Mouse (Mus musculus) G1E-ER4 (cell line): ENCODE results near the gene Pla2g6. TPM values are rescaled to one million over a fixed set of nuclear protein-coding genes. Genes with fewer than 3 reads are reported as not detected.

Experiments
- GATA1 ChIP-seq: IDR thresholded peaks from one replicate; pipeline ENCODE4 v1.8.0; 2012; ENCODE audit warnings: low read length, inconsistent platforms
- polyA plus RNA-seq: library from polyadenylated mRNA; stranded (reverse); fragments of >175 nt; gene quantifications from 2 replicates; pipeline ENCODE4 v1.2.3, GENCODE M21; 2012

Pla2g6 gene
- polyA plus RNA-seq: 25.1 and 27.0 TPM in 2 replicates

GRCm38 (mm10) chr15:79328058-79328938, at the start of gene Pla2g6:
Pla2g6 (minus strand) TSS chr15:79328390.
- no peak for TF ChIP-seq GATA1

GRCm38 (mm10) chr15:79377681-79378080, 49.5 kb upstream of the Pla2g6 start:
- no peak for TF ChIP-seq GATA1

DNA sequence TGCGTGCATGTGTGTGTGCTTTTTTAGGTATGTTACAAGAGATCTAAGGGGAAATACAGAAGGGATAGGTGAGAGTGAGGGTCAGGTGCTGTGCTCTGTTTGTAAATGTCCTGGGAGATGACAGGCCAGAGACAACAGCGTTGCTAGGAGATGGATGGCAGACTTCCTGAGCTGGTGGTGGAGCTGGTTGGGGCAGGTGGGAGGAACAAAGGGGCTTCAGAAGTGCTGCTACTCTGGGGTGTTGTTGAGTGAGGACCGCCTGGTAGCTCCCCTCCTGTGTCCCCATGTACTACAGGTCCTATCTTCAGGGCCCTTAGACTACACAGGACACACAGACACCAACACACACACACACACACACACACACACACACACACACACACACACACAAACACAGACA, 46.6 kb upstream of the Pla2g6 start:
- no peak for TF ChIP-seq GATA1

DNA sequence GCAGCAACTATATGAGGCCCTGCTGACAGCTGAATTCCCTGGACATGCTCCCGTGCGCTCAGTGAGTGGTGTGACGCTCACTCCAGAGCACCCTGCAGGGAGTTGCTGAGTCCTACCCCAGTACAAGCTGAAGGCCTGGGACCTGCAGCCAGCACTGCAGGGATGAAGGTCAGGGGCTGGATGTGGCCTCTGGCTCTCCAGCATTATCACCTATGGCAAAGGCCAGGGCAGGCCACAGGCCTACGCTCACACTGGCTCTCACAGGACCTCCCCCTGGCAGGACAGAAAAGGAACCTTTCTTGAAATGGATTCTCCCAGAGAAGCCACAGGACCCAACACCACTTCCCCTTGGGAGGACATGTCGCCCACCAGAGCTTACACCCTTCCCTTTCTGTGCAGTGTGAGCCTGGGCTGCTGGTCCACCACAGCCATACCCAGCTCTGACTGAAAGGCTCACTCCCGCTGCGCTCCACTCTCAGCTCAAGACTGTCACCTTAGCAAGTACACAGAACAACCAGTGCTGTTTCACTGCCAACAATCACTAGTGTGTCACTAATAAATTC, 42.2 kb upstream of the Pla2g6 start:
- TF ChIP-seq GATA1: no peak

DNA sequence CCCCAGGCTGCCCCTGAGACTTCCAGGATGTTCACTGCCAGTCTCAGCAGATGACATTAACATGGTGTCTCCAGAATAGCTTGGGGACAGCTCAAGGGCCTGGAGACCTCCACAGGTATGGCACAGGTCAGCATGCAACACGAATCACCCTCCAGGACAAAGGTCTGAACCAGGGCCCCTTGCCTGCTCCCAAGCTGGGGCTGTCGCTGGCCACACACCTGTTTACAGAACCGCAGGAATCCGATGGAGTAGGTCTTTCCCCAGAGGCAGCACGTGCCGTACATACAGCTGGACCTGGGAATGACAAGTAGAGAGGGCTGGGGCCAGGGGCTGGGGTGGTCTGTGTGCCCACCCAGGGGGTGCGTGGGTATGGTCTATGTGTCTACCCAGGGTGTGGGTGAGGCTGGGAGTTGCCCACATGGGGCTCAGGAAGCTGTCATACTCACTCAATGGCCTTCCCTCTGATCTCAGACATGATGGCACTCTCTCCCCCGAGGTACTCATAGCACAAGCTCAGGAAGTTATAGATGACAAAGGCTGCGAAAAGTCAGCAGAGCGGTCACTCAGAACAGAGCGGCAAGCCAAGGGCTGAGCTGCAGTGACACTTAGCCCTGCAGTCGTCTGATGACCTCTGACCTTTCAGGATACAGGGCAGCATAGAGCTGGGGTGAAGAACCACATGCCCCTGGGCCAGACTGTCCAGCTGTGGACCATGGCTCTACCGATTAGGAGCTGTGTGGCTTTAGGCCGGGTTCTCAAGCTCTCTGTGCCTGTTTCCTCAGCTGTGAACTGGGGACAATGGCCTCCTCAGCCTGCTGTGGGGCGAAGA, 41.5 kb upstream of the Pla2g6 start:
- TF ChIP-seq GATA1: no peak

GRCm38 (mm10) chr15:79368861-79369440, 40.8 kb upstream of the Pla2g6 start:
- TF ChIP-seq GATA1: no peak

- TF ChIP-seq GATA1: no peak
Measured at GRCm38 (mm10) chr15:79368313-79368811, 40.2 kb upstream of the Pla2g6 start.

DNA sequence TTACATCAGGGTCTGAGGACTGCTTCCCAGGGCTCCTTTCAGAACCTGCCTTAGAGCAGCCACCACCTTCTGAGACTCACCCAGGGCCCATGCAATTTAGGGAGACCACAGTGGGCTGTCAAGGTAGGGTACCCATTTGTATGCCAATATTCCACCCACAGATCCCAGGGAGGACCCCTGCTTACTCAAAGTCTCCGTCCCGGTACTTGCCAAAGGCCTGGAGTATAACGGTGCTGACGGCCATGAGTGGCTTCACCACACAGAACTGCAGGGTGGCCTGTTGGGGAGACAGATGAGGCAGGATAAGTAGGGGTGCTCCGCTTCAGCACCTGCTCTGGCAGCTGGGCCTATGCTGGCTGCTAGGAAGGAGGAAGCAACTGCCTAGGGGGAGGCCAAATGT, 38.2 kb upstream of the Pla2g6 start:
- no peak for TF ChIP-seq GATA1

DNA sequence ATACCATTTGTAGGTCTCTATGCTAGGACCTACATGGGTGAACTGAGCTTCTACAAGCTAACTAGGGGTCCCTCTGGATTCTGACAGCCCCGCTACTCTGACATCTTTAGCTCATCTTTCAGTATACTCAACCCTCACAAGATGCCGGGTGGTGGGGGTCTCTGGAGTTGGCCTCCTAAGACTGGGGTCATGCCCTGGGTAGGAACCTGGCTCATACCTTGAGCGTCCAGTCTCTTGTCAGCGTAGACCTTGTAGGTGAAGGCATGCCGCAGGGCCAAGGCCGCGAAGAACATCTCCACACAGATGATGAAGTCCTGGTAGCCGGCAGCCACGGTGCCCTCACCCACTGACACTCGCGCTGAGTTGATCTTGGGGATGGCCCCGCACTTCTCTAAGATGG, 36.9 kb upstream of the Pla2g6 start:
- TF ChIP-seq GATA1: no peak

DNA sequence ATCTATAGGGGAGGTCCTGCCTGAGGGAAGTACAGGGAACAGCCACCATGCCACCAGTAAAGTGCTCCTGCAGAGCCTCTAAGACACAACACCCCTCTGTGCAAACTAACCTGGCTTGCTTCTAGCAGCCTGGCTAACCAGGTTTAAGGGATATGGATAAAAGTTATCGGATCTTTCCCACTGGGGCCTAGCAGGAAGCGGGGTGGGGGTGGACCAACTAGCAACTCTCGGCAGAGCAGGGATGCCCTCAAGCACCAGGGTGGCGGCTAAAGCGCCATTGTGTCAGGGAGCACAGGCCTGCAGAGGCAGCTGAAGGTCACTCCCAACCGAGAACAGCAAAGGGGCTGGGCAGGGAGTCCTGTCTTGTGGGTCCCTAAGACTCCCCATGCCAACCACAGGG, 35.9 kb upstream of the Pla2g6 start:
- no peak for TF ChIP-seq GATA1

DNA sequence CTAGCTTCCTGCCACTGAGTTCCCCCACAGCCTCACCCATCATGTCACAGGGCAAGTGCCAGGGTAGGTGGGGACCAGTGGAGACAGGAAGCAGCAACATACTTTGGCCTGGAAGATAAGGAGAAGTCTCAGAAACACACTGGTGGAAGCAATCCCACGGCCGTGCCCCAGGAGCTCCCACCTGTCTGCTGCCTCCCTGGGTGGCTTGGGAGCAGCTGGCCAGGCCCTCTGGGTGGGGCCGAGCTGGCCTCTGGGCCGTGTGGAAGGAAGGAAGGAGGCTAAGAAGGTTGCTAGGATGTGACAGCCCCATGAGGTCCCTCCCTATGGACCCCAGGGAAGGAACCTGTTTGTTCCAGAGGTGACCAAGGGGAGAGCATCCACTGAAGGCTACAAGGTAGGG, 32.8 kb upstream of the Pla2g6 start:
- no peak for TF ChIP-seq GATA1

DNA sequence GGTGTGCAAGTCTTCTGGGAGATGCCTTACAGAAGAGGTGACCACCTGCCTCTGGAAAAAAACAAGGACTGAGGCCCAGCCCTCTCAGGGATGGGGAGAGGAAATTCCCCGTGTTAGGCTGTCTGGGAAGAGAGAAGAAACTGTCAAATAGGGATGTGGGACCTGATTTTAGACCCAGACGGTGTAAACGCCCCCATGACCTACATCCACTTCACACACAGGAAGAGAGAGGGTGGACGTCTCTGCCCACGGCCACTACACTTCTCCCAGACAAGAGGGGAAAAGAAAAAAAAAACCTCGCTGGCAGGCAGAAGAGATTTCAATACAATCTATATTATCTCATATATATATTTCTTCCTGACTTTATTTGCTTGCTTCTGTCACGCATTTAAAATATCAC, 32.2 kb upstream of the Pla2g6 start:
- TF ChIP-seq GATA1: no peak

DNA sequence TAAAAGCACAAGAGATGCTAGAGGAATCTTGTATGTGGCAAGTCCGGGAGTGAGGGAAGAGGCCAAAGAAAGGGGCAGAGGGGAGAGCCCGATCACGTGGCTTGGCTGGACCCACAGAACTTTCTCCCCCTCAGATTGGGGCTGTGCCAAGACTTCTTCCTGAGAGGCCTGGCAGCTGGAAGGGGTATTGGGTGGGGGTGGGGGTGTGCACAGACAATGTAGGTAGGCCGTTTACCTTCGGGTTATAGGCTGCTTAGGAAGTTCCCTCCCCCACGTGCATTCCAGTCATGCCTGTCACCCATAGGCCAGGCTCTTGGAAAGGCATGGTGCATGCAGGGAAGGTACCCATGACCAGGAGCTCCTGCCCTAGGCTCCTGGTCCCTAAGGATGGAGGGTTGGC, 31.8 kb upstream of the Pla2g6 start:
- no peak for TF ChIP-seq GATA1

DNA sequence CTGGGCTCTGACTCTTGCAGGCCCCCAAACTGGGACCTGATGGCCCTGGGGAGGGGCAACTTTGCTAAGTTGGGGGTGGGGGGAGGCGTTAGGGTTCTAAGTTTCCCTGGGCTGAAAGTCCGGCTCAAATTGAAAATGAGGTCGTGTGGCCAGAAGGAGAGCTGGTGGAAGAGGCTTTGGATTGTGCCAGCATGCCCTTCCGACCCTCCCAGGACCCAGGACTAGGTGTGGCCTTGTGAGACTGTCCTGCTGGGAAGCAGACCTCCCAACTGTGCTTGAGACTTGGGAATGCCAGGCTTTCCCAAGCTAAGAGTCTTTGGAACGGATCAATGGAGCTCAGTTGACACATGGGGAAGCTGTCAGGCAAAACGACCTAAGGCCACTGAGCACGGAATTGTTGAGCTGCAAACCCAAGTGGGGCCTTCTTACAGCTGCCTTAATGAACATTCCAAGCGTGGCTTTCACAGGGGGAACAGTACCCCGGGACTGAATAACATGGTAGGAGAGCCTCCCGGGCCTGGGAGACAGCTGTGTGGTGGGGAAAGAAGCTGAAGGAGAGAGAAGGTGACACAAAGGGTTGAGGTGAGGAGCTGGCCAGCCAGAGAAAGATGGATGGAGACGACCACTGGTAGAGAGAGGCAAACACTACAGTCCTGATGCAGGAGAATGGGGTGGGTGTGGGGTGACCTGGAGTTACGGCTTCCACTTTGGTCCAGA, 29.9 kb upstream of the Pla2g6 start:
- no peak for TF ChIP-seq GATA1

- TF ChIP-seq GATA1: no peak
Measured at GRCm38 (mm10) chr15:79357036-79357911, 29.1 kb upstream of the Pla2g6 start.
